Mouse (Mus musculus): ENCODE measurements around the gene Ccl5. TPM values are rescaled to one million over a fixed set of nuclear protein-coding genes. Genes with fewer than 3 reads are reported as not detected.
"Not testable (repeated sequence)": the region's sequence is repeated elsewhere in the genome, so short reads cannot be mapped to it uniquely, and the experiment has no call there.

Gene Ccl5
- polyA plus RNA-seq, 1 experiment from 2014 or later = 1.0 TPM

DNA sequence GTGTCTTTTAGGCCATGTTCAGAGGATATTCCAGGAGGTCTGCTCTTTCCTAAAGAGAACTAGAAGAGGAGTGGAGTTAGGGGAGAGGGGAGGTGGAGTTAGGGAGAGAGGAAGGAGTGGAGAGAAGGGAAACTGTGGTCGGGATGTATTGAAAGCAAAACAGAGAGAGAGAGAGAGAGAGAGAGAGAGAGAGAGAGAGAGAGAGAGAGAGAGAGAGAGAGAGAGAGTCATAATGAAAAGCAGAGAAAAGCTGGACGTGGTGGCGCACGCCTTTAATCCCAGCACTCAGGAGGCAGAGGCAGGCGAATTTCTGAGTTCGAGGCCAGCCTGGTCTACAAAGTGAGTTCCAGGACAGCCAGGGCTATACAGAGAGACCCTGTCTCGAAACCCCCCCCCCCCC, 20.7 kb upstream of the Ccl5 start:
- not testable (repeated sequence) for H3K36me3 ChIP-seq (ENCODE audit: control insufficient read depth, insufficient read depth, low read length); ATAC-seq (ENCODE audit: insufficient read depth, low FRiP score); H3K27ac ChIP-seq (ENCODE audit: low read length); H3K27me3 ChIP-seq (ENCODE audit: control insufficient read depth, insufficient read depth, low read length); H3K9ac ChIP-seq (ENCODE audit: low read length); H3K4me2 ChIP-seq (ENCODE audit: low read depth, low read length); H3K4me1 ChIP-seq (ENCODE audit: control insufficient read depth, insufficient read depth, low read length); H3K9me3 ChIP-seq (replicated peaks; ENCODE audit: control insufficient read depth, low read length); H3K4me3 ChIP-seq (replicated peaks; ENCODE audit: low read length)
- WGBS = 83% methylated on average over 7 of the region's 7 CpGs

DNA sequence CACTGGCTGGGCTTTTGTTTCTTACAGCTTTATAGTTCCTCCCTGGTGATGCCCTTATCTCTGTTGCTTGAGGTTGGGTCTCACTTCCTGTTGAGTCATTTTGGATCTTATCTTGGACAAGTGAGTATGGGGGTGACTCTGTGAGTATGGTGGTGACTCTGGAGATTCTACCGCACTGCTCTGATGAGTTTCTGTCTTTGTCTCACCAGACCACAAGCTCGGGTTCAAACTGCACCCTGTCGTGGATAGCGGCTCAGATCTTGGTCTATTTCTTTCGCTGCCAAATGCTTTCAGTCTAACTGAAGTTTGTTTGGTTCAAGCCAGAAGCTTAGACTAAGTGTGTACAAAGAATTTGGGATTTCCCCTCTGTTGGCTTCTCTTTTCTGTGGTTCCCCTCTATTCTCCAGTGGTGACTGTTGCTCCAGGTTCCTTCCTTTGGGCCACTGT, 19.9 kb upstream of the Ccl5 start:
- Histone ChIP-seq H3K4me1 (ENCODE audit: control insufficient read depth, insufficient read depth, low read length) (no peaks in the 10 kb centered on the region), H3K4me2 (ENCODE audit: low read depth, low read length) (no peak overlapping the region), H3K4me3 (replicated peaks; ENCODE audit: low read length) (no peak overlapping the region), H3K9ac (ENCODE audit: low read length) (no peak overlapping the region), H3K27ac (ENCODE audit: low read length) (no peak overlapping the region), H3K9me3 (replicated peaks; ENCODE audit: control insufficient read depth, low read length) (no peaks in the 10 kb centered on the region), H3K27me3 (ENCODE audit: control insufficient read depth, insufficient read depth, low read length) (no peaks in the 10 kb centered on the region), H3K36me3 (ENCODE audit: control insufficient read depth, insufficient read depth, low read length) (no peaks in the 10 kb centered on the region)
- no peak for ATAC-seq (ENCODE audit: insufficient read depth, low FRiP score)
- WGBS = 72% methylated on average over 5 of the region's 5 CpGs

GRCm38 (mm10) chr11:83544214-83544613, 13.9 kb upstream of the Ccl5 start:
- no peak overlapping the region for H3K4me3 ChIP-seq (replicated peaks; ENCODE audit: low read length)
- H3K4me1 ChIP-seq (ENCODE audit: control insufficient read depth, insufficient read depth, low read length) = no peaks in the 10 kb centered on the region
- H3K27ac ChIP-seq (ENCODE audit: low read length) = no peak overlapping the region
- no peaks in the 10 kb centered on the region for H3K36me3 ChIP-seq (ENCODE audit: control insufficient read depth, insufficient read depth, low read length)
- no peaks in the 10 kb centered on the region for H3K9me3 ChIP-seq (replicated peaks; ENCODE audit: control insufficient read depth, low read length)
- H3K9ac ChIP-seq (ENCODE audit: low read length) = no peak overlapping the region
- H3K4me2 ChIP-seq (ENCODE audit: low read depth, low read length) = no peak overlapping the region
- ATAC-seq (ENCODE audit: insufficient read depth, low FRiP score) = peak; percentile 77; the same call in 1 of the 2 replicates
- no peaks in the 10 kb centered on the region for H3K27me3 ChIP-seq (ENCODE audit: control insufficient read depth, insufficient read depth, low read length)
- whole genome bisulfite sequencing = 51% methylated on average over 3 of the region's 3 CpGs

DNA sequence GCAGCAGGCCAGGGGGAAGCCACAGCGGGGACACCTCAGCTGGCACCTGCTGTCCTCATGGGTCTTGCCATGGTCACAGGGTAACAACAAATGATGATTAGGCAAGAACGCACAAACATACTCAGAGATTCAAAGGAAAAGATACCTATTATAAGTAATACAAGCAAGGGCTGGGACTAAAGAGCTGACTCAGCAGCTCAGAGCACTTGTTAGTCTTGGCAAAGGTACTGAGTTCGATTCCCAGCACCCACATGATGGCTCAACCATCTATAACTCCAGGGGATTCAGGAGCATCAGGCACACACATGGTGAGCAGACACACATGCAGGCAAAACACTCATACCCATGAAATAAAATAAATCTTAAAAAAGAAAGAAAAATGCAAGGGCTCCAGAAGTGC, 11.1 kb upstream of the Ccl5 start:
- no peaks in the 10 kb centered on the region for H3K36me3 ChIP-seq (ENCODE audit: control insufficient read depth, insufficient read depth, low read length)
- H3K27ac ChIP-seq (ENCODE audit: low read length) = no peak overlapping the region
- WGBS = 91% methylated on average over 3 of the region's 3 CpGs
- H3K4me3 ChIP-seq (replicated peaks; ENCODE audit: low read length) = no peak overlapping the region
- no peak for ATAC-seq (ENCODE audit: insufficient read depth, low FRiP score)
- no peak overlapping the region for H3K9ac ChIP-seq (ENCODE audit: low read length)
- H3K9me3 ChIP-seq (replicated peaks; ENCODE audit: control insufficient read depth, low read length) = no peaks in the 10 kb centered on the region
- H3K27me3 ChIP-seq (ENCODE audit: control insufficient read depth, insufficient read depth, low read length) = no peaks in the 10 kb centered on the region
- no peak overlapping the region for H3K4me2 ChIP-seq (ENCODE audit: low read depth, low read length)
- H3K4me1 ChIP-seq (ENCODE audit: control insufficient read depth, insufficient read depth, low read length) = no peaks in the 10 kb centered on the region

DNA sequence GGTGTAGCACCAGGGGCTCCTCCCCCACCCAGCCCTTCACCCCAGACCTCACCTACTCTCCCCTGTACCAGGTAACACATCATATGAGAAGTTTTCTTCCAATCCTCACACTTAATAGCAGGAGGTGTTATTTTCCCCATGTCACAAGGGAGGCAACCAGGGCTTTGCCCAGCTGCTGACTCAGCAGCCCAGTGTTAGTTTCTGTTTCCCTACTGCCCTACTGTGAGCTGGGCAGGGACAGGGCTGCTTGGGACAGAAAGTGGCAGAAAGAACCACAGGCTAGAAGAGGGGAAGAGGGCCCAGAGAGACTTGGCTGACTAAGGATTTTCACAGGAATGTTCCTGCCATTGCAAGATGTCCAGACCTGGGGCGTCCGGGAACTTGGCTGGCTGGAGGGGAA, 10.6 kb upstream of the Ccl5 start:
- Histone ChIP-seq H3K27ac (ENCODE audit: low read length) (no peak overlapping the region), H3K4me3 (replicated peaks; ENCODE audit: low read length) (no peak overlapping the region), H3K9ac (ENCODE audit: low read length) (no peak overlapping the region), H3K4me1 (ENCODE audit: control insufficient read depth, insufficient read depth, low read length) (no peaks in the 10 kb centered on the region), H3K9me3 (replicated peaks; ENCODE audit: control insufficient read depth, low read length) (no peaks in the 10 kb centered on the region), H3K27me3 (ENCODE audit: control insufficient read depth, insufficient read depth, low read length) (no peaks in the 10 kb centered on the region), H3K36me3 (ENCODE audit: control insufficient read depth, insufficient read depth, low read length) (no peaks in the 10 kb centered on the region), H3K4me2 (ENCODE audit: low read depth, low read length) (no peak overlapping the region)
- WGBS = 84% methylated on average over 2 of the region's 2 CpGs
- no peak for ATAC-seq (ENCODE audit: insufficient read depth, low FRiP score)

- WGBS = 55% methylated on average over 3 of the region's 3 CpGs
Observed at GRCm38 (mm10) chr11:83538705-83539314, 8.5 kb upstream of the Ccl5 start.

GRCm38 (mm10) chr11:83536831-83537230, 6.5 kb upstream of the Ccl5 start:
- Histone ChIP-seq H3K27me3 (ENCODE audit: control insufficient read depth, insufficient read depth, low read length) (no peaks in the 10 kb centered on the region), H3K4me1 (ENCODE audit: control insufficient read depth, insufficient read depth, low read length) (peaks cover 9% of the 10 kb centered on the region; the same call in 1 of the 2 replicates), H3K27ac (ENCODE audit: low read length) (no peak overlapping the region), H3K36me3 (ENCODE audit: control insufficient read depth, insufficient read depth, low read length) (no peaks in the 10 kb centered on the region), H3K4me2 (ENCODE audit: low read depth, low read length) (no peak overlapping the region), H3K4me3 (replicated peaks; ENCODE audit: low read length) (no peak overlapping the region), H3K9ac (ENCODE audit: low read length) (no peak overlapping the region), H3K9me3 (replicated peaks; ENCODE audit: control insufficient read depth, low read length) (no peaks in the 10 kb centered on the region)
- 57% methylated on average over 3 of the region's 3 CpGs for WGBS
- ATAC-seq (ENCODE audit: insufficient read depth, low FRiP score) = no peak

More at GRCm38 (mm10) chr11:83538705-83539314, 8.5 kb upstream of the Ccl5 start:
- Histone ChIP-seq H3K9ac (ENCODE audit: low read length) (no peak overlapping the region), H3K4me2 (ENCODE audit: low read depth, low read length) (no peak overlapping the region), H3K36me3 (ENCODE audit: control insufficient read depth, insufficient read depth, low read length) (no peaks in the 10 kb centered on the region), H3K27ac (ENCODE audit: low read length) (no peak overlapping the region), H3K4me1 (ENCODE audit: control insufficient read depth, insufficient read depth, low read length) (peaks cover 9% of the 10 kb centered on the region; the same call in 1 of the 2 replicates), H3K4me3 (replicated peaks; ENCODE audit: low read length) (no peak overlapping the region), H3K27me3 (ENCODE audit: control insufficient read depth, insufficient read depth, low read length) (no peaks in the 10 kb centered on the region), H3K9me3 (replicated peaks; ENCODE audit: control insufficient read depth, low read length) (no peaks in the 10 kb centered on the region)
- ATAC-seq (ENCODE audit: insufficient read depth, low FRiP score) = no peak

GRCm38 (mm10) chr11:83534609-83535423, 4.5 kb upstream of the Ccl5 start:
- Histone ChIP-seq H3K9me3 (replicated peaks; ENCODE audit: control insufficient read depth, low read length) (no peaks in the 10 kb centered on the region), H3K4me3 (replicated peaks; ENCODE audit: low read length) (peak overlapping the region; percentile 11; the same call in 1 of the 2 replicates), H3K36me3 (ENCODE audit: control insufficient read depth, insufficient read depth, low read length) (no peaks in the 10 kb centered on the region), H3K4me1 (ENCODE audit: control insufficient read depth, insufficient read depth, low read length) (peaks cover 9% of the 10 kb centered on the region; the same call in 1 of the 2 replicates), H3K27ac (ENCODE audit: low read length) (no peak overlapping the region; the same call in 1 of the 2 replicates), H3K4me2 (ENCODE audit: low read depth, low read length) (peak overlapping the region; percentile 37), H3K9ac (ENCODE audit: low read length) (no peak overlapping the region), H3K27me3 (ENCODE audit: control insufficient read depth, insufficient read depth, low read length) (no peaks in the 10 kb centered on the region)
- 28% methylated on average over 13 of the region's 13 CpGs for WGBS
- peak; percentile 78 for ATAC-seq (ENCODE audit: insufficient read depth, low FRiP score)

DNA sequence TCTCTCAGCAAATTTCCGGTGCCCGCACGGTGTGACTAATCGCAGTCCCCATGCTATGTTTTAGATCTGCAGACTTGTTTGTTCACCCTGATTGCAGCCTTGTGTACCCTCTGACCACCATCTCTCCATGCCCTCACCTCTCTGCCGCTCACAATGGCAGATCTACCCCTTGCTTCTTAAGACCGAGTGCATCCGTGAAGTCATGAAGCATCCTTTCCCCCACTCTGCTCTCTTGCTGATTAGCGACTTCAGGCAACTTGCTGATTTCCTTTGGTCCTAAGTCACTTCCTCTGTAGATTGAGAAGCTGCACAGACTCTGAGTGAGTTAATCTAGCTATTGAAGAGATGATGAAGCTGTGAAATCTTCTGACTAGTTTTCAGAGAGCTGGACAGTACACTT, 3.8 kb upstream of the Ccl5 start:
- Histone ChIP-seq H3K4me3 (replicated peaks; ENCODE audit: low read length) (no peak overlapping the region), H3K9ac (ENCODE audit: low read length) (no peak overlapping the region), H3K4me1 (ENCODE audit: control insufficient read depth, insufficient read depth, low read length) (peaks cover 9% of the 10 kb centered on the region; the same call in 1 of the 2 replicates), H3K9me3 (replicated peaks; ENCODE audit: control insufficient read depth, low read length) (no peaks in the 10 kb centered on the region), H3K4me2 (ENCODE audit: low read depth, low read length) (peak overlapping the region; percentile 37), H3K36me3 (ENCODE audit: control insufficient read depth, insufficient read depth, low read length) (no peaks in the 10 kb centered on the region), H3K27ac (ENCODE audit: low read length) (0 out of 2 replicates have a peak overlapping the region, but pooled peaks have one; percentile 19), H3K27me3 (ENCODE audit: control insufficient read depth, insufficient read depth, low read length) (no peaks in the 10 kb centered on the region)
- no peak for ATAC-seq (ENCODE audit: insufficient read depth, low FRiP score)
- WGBS = 74% methylated on average over 8 of the region's 8 CpGs
